32 mouse cellular contexts compared by ENCODE assay signal in genomic region chr2:6312764-6313163, GRCm38 (mm10).
"Had no signal": no experiment of that assay in that cellular context is flagged by ENCODE, and none has a peak within 500 bp of the region (broad histone marks: within the 10 kb centered on the region; RNA-seq: fewer than 3 reads in every experiment).

No protein-coding gene starts in this region.

- H3K9me3 ChIP-seq: heart, embryonic 10.5 days; heart, embryonic 12.5 days; heart, embryonic 13.5 days; heart, embryonic 15.5 days; hindbrain, embryonic 10.5 days; hindbrain, embryonic 12.5 days; hindbrain, embryonic 13.5 days; hindbrain, embryonic 15.5 days; intestine, embryonic 15.5 days had no signal

- H3K36me3 ChIP-seq: heart, embryonic 10.5 days; heart, embryonic 12.5 days; heart, embryonic 13.5 days; heart, embryonic 15.5 days; hindbrain, embryonic 10.5 days; hindbrain, embryonic 12.5 days; hindbrain, embryonic 13.5 days; hindbrain, embryonic 15.5 days; intestine, embryonic 15.5 days had no signal

- H3K27ac ChIP-seq: heart, adult 2 months; heart, embryonic 10.5 days; heart, embryonic 13.5 days; heart, embryonic 15.5 days; hindbrain, embryonic 10.5 days; hindbrain, embryonic 12.5 days; hindbrain, embryonic 13.5 days; hindbrain, embryonic 14.5 days; hindbrain, embryonic 15.5 days; hindbrain, postnatal 0 days; intestine, embryonic 15.5 days; layer of hippocampus, adult 2 months; left cerebral cortex, adult 2 months had no signal

- H3K4me2 ChIP-seq: heart, embryonic 11.5 days; heart, embryonic 12.5 days; heart, embryonic 13.5 days; heart, embryonic 15.5 days; hindbrain, embryonic 12.5 days; hindbrain, embryonic 13.5 days; hindbrain, embryonic 14.5 days; hindbrain, embryonic 15.5 days; intestine, embryonic 15.5 days had no signal

- H3K4me3 ChIP-seq: heart, adult 2 months; heart, embryonic 10.5 days; heart, embryonic 12.5 days; heart, embryonic 13.5 days; heart, embryonic 15.5 days; hindbrain, embryonic 10.5 days; hindbrain, embryonic 12.5 days; hindbrain, embryonic 13.5 days; hindbrain, embryonic 15.5 days; intestine, embryonic 15.5 days; layer of hippocampus, adult 2 months; left cerebral cortex, adult 2 months had no signal

- H3K9ac ChIP-seq: heart, embryonic 12.5 days; heart, embryonic 13.5 days; heart, embryonic 15.5 days; hindbrain, embryonic 12.5 days; hindbrain, embryonic 13.5 days; hindbrain, embryonic 14.5 days; hindbrain, embryonic 15.5 days; intestine, embryonic 15.5 days had no signal

- H3K27me3 ChIP-seq: heart, embryonic 12.5 days; heart, embryonic 13.5 days; heart, embryonic 15.5 days; hindbrain, embryonic 12.5 days; hindbrain, embryonic 13.5 days; hindbrain, embryonic 15.5 days; intestine, embryonic 15.5 days had no signal

- ATAC-seq: hindbrain, embryonic 16.5 days; hindbrain, postnatal 0 days; inflammation-experienced regulatory T-cells, adult 6 months; intestine, embryonic 15.5 days; intestine, embryonic 16.5 days; intestine, postnatal 0 days had no signal

- H3K4me1 ChIP-seq: heart, embryonic 10.5 days; heart, embryonic 12.5 days; heart, embryonic 13.5 days; heart, embryonic 15.5 days; hindbrain, embryonic 10.5 days; hindbrain, embryonic 12.5 days; hindbrain, embryonic 13.5 days; hindbrain, embryonic 15.5 days; intestine, embryonic 15.5 days had no signal

- DNase-seq: heart, adult 18-20 months; heart, adult 2 months; heart, postnatal 10 days; heart, postnatal 14 days; heart, postnatal 36 days; heart, postnatal 4 days; kidney, adult 18-20 months; kidney, adult 8-10 months; kidney, adult 9 months; kidney, postnatal 10 days; kidney, postnatal 14 days; kidney, postnatal 36 days; layer of hippocampus, adult 9-11 months; layer of hippocampus, postnatal 36 days had no signal
